Mouse (Mus musculus) spleen, adult 2 months (tissue): Measurements from ENCODE around the gene Inka2.

Source experiments
- CTCF ChIP-seq: fragments of 200-500 bp; IDR thresholded peaks from 2 replicates; pipeline ENCODE4 v1.5.1; 2011; ENCODE audit warnings: mild to moderate bottlenecking, inconsistent platforms; ENCODE audit not compliant: insufficient read depth, insufficient read length, insufficient replicate concordance; ENCODE audit errors: extremely low read depth
- POLR2A ChIP-seq: fragments of 200-500 bp; IDR thresholded peaks from 2 replicates; pipeline ENCODE4 v1.6.1; 2011; ENCODE audit warnings: low read depth, low read length, inconsistent platforms

- no peak for TF ChIP-seq CTCF
- no peak for TF ChIP-seq POLR2A
Observed at GRCm38 (mm10) chr3:105698311-105698710, 6.1 kb upstream of the Inka2 start.
